Mouse (Mus musculus) spleen, adult 2 months (tissue): ENCODE measurements around the gene Sdhb.

Experiments used
- CTCF ChIP-seq: fragments of 200-500 bp; IDR thresholded peaks from 2 replicates; pipeline ENCODE4 v1.5.1; 2011; ENCODE audit warnings: mild to moderate bottlenecking, inconsistent platforms; ENCODE audit not compliant: insufficient read depth, insufficient read length, insufficient replicate concordance; ENCODE audit errors: extremely low read depth
- POLR2A ChIP-seq: fragments of 200-500 bp; IDR thresholded peaks from 2 replicates; pipeline ENCODE4 v1.6.1; 2011; ENCODE audit warnings: low read depth, low read length, inconsistent platforms

GRCm38 (mm10) chr4:140989447-140989846 is 28.4 kb downstream of the Sdhb start:
- TF ChIP-seq CTCF (no peak), POLR2A (no peak)
